Comparison of ENCODE assay signal across 8 mouse cellular contexts in the genomic region with DNA sequence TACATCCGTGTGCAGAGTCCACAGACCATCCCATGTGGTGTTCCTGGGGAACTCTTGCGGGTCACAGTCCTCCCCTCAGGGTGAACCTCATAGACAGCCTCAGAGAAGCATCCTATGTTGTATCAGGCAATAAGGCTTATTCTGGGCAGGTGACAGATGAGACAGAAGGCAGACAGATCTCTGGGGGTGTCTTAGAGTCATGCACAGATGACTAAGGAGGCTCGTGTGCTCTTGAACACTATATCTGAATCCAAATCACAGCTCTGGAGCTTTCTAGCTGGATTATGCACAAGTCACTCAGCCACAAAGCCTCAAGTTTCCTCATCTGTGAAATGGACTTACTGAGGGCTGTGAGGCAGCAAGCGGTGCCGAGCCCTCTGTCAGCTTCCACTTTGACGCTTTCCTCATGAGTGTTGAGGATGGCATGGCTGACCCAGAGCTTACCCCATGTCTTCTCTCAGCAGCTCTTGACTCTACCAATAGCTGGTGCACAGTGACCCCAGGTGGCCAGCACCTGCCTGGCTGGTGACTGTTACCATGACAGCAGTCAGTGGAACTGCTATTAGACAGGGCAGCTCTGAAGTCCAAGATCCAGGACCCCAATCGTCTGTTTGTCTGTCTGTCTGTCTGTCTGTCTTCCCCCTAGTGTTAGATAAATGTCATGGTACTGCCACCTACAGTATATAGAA.
DNase-seq lines count a peak whose midpoint lies in the region.

No protein-coding gene starts in this region.

- peak; percentile 41 for DNase-seq in adrenal gland, adult 2 months
- DNase-seq in adrenal gland, postnatal 4 days (ENCODE audit: low spot score in 2 of 2): no peak
- peak; percentile 12 for DNase-seq in thymus, postnatal 25 days
- no peak for DNase-seq in thymus, postnatal 10 days (ENCODE audit: low spot score in 2 of 2)
- peak; percentile 59 for DNase-seq in gastrocnemius, postnatal 10 days
- peak; percentile 67 for DNase-seq in kidney, adult 18-20 months
- peak; percentile 48 for DNase-seq in lung, postnatal 25 days (ENCODE audit: low spot score)
- no peak for DNase-seq in T-cell, adult 2 months (ENCODE audit: low spot score)

Comparison
In these comparisons a context has a peak if more than half of its experiments do, and no peak if none do; other contexts are left out.
1. DNase-seq: peak in adrenal gland, adult 2 months (single experiment), thymus, postnatal 25 days (single experiment), gastrocnemius, postnatal 10 days (single experiment), kidney, adult 18-20 months (single experiment) and lung, postnatal 25 days (single experiment); none in adrenal gland, postnatal 4 days (0 of 2), thymus, postnatal 10 days (0 of 2) and T-cell, adult 2 months (single experiment).